Mouse (Mus musculus) intestine, embryonic 14.5 days (tissue): ENCODE data around the gene Gsc2. TPM values are rescaled to one million over a fixed set of nuclear protein-coding genes. Genes with fewer than 3 reads are reported as not detected.

Source experiments
- ATAC-seq: fragments of 200-750 bp; cut with Nextera tagmentation; replicated peaks from 2 replicates; pipeline ENCODE4 v1.8.0; 2017; ENCODE audit warnings: low read depth, moderate number of reproducible peaks, moderate TSS enrichment, moderate library complexity; ENCODE audit not compliant: low FRiP score, low TSS enrichment
- DNase-seq: peaks from one replicate; pipeline ENCODE4 v3.0.0-alpha.2; 2018; ENCODE audit warnings: low spot score
- H3K27ac ChIP-seq: fragments of 300-500 bp; sonication (generic); 2 replicates; pipeline ENCODE4 v1.5.1; 2014; ENCODE audit warnings: low read depth, mild to moderate bottlenecking, control low read depth
- H3K27me3 ChIP-seq: fragments of 300-500 bp; sonication (generic); replicated peaks from 2 replicates; pipeline ENCODE4 v1.6.1; 2014; ENCODE audit warnings: low read length, control low read depth; ENCODE audit not compliant: control insufficient read depth, insufficient read depth
- H3K36me3 ChIP-seq: fragments of 300-500 bp; sonication (generic); 2 replicates; pipeline ENCODE4 v1.6.1; 2014; ENCODE audit warnings: low read length, control low read depth; ENCODE audit not compliant: control insufficient read depth, insufficient read depth
- H3K4me1 ChIP-seq: fragments of 300-500 bp; sonication (generic); replicated peaks from 2 replicates; pipeline ENCODE4 v1.6.1; 2014; ENCODE audit warnings: low read length, control low read depth, mixed read lengths; ENCODE audit not compliant: control insufficient read depth, insufficient read depth
- H3K4me2 ChIP-seq: fragments of 300-500 bp; sonication (generic); 2 replicates; pipeline ENCODE4 v1.6.1; 2014; ENCODE audit warnings: low read length
- H3K4me3 ChIP-seq: fragments of 300-500 bp; sonication (generic); 2 replicates; pipeline ENCODE4 v1.5.1; 2014; ENCODE audit warnings: low read depth, low read length, control low read depth, mixed read lengths
- H3K9ac ChIP-seq: fragments of 300-500 bp; sonication (generic); 2 replicates; pipeline ENCODE4 v1.6.1; 2014; ENCODE audit warnings: mild to moderate bottlenecking, low read length
- H3K9me3 ChIP-seq: fragments of 300-500 bp; sonication (generic); 2 replicates; pipeline ENCODE4 v1.6.1; 2016; ENCODE audit warnings: low read length, control low read depth; ENCODE audit not compliant: control insufficient read depth
- WGBS: fragments of 180-500 bp; shearing (Covaris S2); extraction: QIAGEN DNeasy Blood & Tissue Kit; methylation state at CpG from one replicate; pipeline ENCODE4 v1.1.7; 2014; 5-methylcytosine and 5-hydroxymethylcytosine counted together
- polyA plus RNA-seq: library from polyadenylated mRNA; unstranded; fragments of >200 nt; fragmentation: Nextera tagmentation; extraction: Ambion mirVana; gene quantifications from 2 replicates; pipeline ENCODE4 v1.2.1, GENCODE M21; 2014

Gsc2 gene
- polyA plus RNA-seq, 1 experiment from 2014 or later: not detected

DNA sequence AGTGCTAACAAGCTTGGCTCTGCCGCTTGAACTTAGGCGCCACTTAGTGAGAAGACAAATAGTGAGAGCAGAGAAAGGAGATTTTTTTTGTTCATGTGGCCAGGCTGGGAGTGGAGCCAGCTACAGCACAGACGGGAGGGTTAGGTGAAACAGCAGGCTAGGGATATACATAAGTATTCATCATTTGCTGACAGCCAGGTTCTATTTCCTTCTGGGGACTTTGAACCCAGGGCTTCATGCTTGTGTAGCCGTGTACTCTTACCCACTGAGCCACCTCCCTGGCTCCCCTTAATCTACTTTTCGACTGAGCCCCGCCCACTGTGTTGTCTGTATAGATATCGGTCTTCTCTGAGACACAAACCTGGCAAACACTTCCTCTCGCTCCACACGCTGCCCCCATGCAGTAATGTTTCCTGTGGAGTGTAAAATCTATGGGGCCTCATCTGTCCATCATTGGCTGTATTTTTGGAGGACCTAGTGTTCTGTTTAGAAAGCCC lies 24.4 kb upstream of the Gsc2 start:
- H3K4me2 ChIP-seq: 0 out of 2 replicates have a peak overlapping the region, but pooled peaks have one; percentile 16
- DNase-seq: peak; percentile 61
- no peaks in the 10 kb centered on the region for H3K9me3 ChIP-seq
- no peak overlapping the region for H3K4me3 ChIP-seq
- peaks cover 9% of the 10 kb centered on the region; the same call in 1 of the 2 replicates for H3K4me1 ChIP-seq
- no peaks in the 10 kb centered on the region for H3K36me3 ChIP-seq
- 0 out of 2 replicates have a peak overlapping the region, but pooled peaks have one; percentile 24 for H3K27ac ChIP-seq
- H3K27me3 ChIP-seq: no peaks in the 10 kb centered on the region
- H3K9ac ChIP-seq: no peak overlapping the region
- ATAC-seq: peak; percentile 47; the same call in 1 of the 2 replicates
- 36% methylated on average over 9 of the region's 9 CpGs for WGBS

DNA sequence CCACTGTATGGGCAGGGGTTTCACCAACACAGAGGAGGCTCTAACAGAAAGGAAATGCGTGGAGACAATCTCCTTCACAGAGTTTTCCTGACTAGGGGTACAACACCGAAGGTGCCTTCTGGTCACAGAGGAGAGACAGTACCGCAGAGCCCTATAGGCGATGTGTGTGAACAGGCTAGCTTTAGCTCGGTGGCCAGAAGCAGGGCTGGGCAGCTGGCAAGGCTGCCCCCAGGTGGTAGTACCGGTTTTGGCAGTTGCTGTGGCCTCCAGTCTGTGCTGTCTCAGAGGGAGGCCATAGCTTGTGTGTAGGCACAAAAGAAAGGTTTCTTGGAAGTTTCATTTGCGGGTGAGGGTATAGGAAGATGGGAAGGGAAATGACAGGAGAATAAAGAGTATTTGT lies 24.0 kb upstream of the Gsc2 start:
- Histone ChIP-seq H3K27me3 (no peaks in the 10 kb centered on the region), H3K4me2 (0 out of 2 replicates have a peak overlapping the region, but pooled peaks have one; percentile 16), H3K36me3 (no peaks in the 10 kb centered on the region), H3K4me3 (no peak overlapping the region), H3K4me1 (peaks cover 9% of the 10 kb centered on the region; the same call in 1 of the 2 replicates), H3K9me3 (no peaks in the 10 kb centered on the region), H3K27ac (0 out of 2 replicates have a peak overlapping the region, but pooled peaks have one; percentile 24), H3K9ac (no peak overlapping the region)
- 11% methylated on average over 7 of the region's 7 CpGs for WGBS
- ATAC-seq: peak; percentile 85
- peak; percentile 77 for DNase-seq

DNA sequence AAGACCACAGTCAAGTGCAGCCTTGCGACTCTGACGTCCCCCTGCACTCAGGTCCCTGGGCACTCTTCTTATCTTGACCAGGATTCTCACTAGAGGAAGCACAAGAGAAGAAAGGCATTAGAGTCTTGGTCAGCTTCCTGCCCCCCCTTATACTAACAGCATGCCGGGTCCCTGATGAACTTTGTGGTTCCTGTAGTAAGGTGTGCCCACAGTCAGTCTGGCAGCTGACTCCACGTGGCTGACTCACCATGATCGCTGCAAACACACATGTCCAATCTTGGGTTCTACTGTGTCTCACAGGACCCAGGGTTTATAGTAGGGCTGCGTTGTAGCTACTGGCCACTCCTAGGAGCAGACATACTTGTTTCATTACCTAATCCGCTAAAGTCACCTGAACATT lies 23.3 kb upstream of the Gsc2 start:
- H3K4me2 ChIP-seq: no peak overlapping the region
- no peaks in the 10 kb centered on the region for H3K9me3 ChIP-seq
- 71% methylated on average over 7 of the region's 7 CpGs for WGBS
- H3K36me3 ChIP-seq: no peaks in the 10 kb centered on the region
- H3K4me3 ChIP-seq: no peak overlapping the region
- H3K4me1 ChIP-seq: peaks cover 9% of the 10 kb centered on the region; the same call in 1 of the 2 replicates
- H3K9ac ChIP-seq: no peak overlapping the region
- H3K27me3 ChIP-seq: no peaks in the 10 kb centered on the region
- DNase-seq: no peak
- peak; percentile 60; the same call in 1 of the 2 replicates for ATAC-seq
- H3K27ac ChIP-seq: no peak overlapping the region

DNA sequence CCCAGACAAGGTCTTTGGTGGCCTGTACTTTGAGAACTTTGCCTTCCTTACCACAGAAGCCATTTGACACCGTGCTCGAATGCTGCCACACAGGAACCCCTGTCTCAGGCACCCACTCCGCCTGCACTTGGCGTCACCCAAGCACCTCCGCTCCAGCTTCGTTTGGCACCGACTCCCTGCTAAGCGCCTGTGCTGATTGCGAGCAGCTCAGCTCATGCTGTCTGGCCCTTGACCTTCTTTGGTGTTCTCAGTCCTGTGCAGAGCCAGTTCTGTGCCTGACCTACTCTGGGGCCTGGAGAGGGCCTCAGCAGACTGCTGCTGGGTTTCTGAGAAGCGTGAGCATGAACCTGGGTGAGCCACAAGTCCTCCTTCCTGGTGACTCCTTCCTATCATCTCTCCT lies 21.9 kb upstream of the Gsc2 start:
- H3K9me3 ChIP-seq: no peaks in the 10 kb centered on the region
- no peak overlapping the region for H3K4me3 ChIP-seq
- no peak overlapping the region for H3K27ac ChIP-seq
- no peaks in the 10 kb centered on the region for H3K36me3 ChIP-seq
- peaks cover 9% of the 10 kb centered on the region; the same call in 1 of the 2 replicates for H3K4me1 ChIP-seq
- H3K9ac ChIP-seq: no peak overlapping the region
- no peak overlapping the region for H3K4me2 ChIP-seq
- H3K27me3 ChIP-seq: no peaks in the 10 kb centered on the region
- no peak for DNase-seq
- WGBS: 76% methylated on average over 10 of the region's 10 CpGs
- ATAC-seq: no peak

DNA sequence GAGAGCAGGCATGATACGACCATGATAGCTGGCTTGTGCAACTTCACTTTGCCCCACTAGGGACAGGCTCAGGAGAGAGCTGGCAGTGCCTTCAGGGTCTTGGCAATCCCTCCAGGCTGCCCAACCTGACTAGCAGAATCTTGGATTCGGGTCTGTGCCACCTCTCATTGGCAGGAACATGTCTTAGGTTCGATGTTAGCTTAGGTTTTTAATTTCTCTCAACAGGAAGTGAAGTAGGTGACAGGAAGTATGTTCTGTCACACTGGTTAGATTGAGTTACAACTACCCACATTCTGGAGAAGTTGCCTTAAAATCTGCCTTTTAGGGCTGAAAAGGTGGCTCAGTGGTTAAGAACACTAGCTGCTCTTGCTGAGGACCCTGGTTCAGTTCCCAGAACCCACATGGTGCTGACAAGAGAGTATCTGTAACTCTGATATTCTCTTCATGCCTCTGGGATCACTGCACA lies 19.6 kb upstream of the Gsc2 start:
- Histone ChIP-seq H3K4me1 (peaks cover 8% of the 10 kb centered on the region; the same call in 1 of the 2 replicates), H3K9me3 (no peaks in the 10 kb centered on the region), H3K27me3 (no peaks in the 10 kb centered on the region), H3K9ac (no peak overlapping the region), H3K27ac (no peak overlapping the region), H3K36me3 (no peaks in the 10 kb centered on the region), H3K4me2 (no peak overlapping the region), H3K4me3 (no peak overlapping the region)
- WGBS: 62% methylated on average over 3 of the region's 3 CpGs
- ATAC-seq (no peak), DNase-seq (no peak)

DNA sequence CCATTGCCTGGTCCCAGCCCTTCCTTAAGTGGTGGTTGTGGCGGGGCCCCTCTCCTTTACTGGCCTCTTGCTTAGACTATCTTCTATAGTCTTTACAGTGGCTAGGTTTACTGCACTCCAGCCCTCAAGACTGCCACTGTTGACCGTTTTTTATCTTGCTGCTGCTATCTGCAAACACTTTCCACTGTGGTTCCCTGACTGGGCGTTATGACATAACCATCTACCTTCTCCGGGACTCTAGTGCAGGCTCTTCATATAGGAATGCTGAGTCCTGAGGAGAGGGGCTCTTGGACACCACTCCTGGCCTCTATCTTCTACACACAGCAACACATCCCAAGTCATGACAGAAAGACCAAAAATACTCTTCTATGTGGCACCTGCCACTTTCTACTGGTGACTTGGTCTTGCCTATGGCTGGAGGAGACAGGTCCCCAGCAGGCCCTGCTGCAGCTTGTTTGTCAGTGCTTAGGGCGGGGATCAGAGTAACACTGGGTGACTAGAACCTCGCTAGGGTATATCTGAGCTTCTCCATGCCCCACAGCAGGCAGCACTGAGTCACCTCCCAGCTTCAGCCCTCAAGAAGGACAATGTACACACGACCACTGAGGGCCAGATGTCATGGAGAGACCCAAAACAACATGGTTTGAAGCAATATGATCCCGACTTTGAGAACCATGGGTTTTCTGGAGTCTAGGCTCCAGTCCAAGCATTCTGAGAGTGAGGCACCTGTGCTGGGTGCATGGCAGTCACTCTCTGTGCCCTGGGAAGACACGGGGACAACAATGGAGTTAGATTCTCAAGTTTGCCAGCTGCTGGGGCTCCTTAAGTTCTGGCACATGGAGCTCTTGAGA lies 19.0 kb upstream of the Gsc2 start:
- H3K4me2 ChIP-seq: no peak overlapping the region
- H3K36me3 ChIP-seq: no peaks in the 10 kb centered on the region
- DNase-seq: no peak
- H3K27ac ChIP-seq: no peak overlapping the region
- ATAC-seq: no peak
- H3K4me1 ChIP-seq: peaks cover under 1% of the 10 kb centered on the region; the same call in 1 of the 2 replicates
- no peaks in the 10 kb centered on the region for H3K9me3 ChIP-seq
- H3K9ac ChIP-seq: no peak overlapping the region
- H3K4me3 ChIP-seq: no peak overlapping the region
- no peaks in the 10 kb centered on the region for H3K27me3 ChIP-seq
- WGBS: 69% methylated on average over 9 of the region's 9 CpGs

DNA sequence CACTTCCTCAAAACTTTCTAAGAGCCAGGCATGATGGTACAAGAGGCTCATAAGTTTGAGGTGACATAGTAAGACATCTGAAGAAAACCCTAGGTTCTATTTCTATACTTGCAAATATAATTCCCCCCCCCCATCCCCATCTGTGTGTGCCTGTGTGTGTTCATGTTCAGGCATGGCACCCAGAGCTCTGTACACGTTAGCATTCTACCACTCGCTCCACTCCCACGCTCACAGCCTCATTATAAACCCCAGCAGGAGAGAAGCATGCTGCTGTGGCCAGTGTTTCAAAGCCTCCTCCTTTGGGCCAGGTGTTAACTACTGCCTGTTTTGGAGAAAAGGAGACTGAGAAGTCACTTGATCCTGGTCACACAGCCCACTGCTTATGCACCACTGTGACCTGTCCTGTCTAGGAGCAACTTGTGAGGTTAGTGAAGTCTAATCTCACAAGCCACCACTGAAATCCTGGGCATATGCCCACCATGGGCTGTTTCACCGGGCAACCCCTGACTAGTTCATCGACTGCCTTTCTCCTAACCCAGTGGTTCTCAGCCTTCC lies 17.1 kb upstream of the Gsc2 start:
- Histone ChIP-seq H3K9ac (no peak overlapping the region), H3K9me3 (no peaks in the 10 kb centered on the region), H3K4me1 (peaks cover 1% of the 10 kb centered on the region; the same call in 1 of the 2 replicates), H3K36me3 (no peaks in the 10 kb centered on the region), H3K4me3 (no peak overlapping the region), H3K27me3 (no peaks in the 10 kb centered on the region), H3K4me2 (no peak overlapping the region), H3K27ac (no peak overlapping the region)
- no peak for ATAC-seq
- 75% methylated on average over 5 of the region's 5 CpGs for WGBS
- no peak for DNase-seq

DNA sequence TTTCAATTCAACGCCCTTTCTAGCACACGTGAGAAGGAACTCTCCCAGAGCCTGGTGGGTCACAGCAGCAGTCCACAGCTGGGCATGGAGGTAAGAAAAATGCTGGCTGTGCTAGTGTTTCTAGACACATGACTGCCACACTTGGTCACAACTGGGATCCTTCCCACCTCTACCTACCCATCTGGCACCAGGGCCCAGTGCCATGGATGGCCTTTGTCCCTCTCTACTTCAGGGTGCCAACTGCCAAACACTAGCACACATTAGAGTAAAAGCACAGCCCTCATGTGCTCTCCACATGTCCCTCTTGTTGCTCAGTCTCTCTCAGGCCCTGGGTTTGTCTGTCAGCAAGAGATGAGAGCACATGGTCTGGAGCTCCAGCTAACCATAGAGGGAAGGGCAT lies 14.8 kb upstream of the Gsc2 start:
- H3K36me3 ChIP-seq: peaks cover 15% of the 10 kb centered on the region; the same call in 1 of the 2 replicates
- WGBS: 77% methylated on average over 2 of the region's 2 CpGs
- no peak overlapping the region for H3K9ac ChIP-seq
- peaks cover 6% of the 10 kb centered on the region; the same call in 1 of the 2 replicates for H3K4me1 ChIP-seq
- H3K4me2 ChIP-seq: no peak overlapping the region
- H3K4me3 ChIP-seq: no peak overlapping the region
- no peaks in the 10 kb centered on the region for H3K27me3 ChIP-seq
- DNase-seq (no peak), ATAC-seq (no peak)
- H3K27ac ChIP-seq: no peak overlapping the region
- no peaks in the 10 kb centered on the region for H3K9me3 ChIP-seq
